Mouse (Mus musculus) left cerebral cortex, postnatal 25 days (tissue): Measurements from ENCODE around the gene Ttc13. TPM values are rescaled to one million over a fixed set of nuclear protein-coding genes. Genes with fewer than 3 reads are reported as not detected.

Source experiments
- DNase-seq, 2 experiments: peaks; one replicate each; pipeline ENCODE4 v3.0.0; 2022; ENCODE audit warnings: low spot score in 2 of 2, mixed read lengths in 1 of 2
- intact Hi-C: fragments of 180-260 bp; cut with DNase I; formaldehyde crosslinking; loops from one replicate; pipeline ENCODE4 v1.15.1; 2025
- total RNA-seq, 2 experiments: library from RNA; stranded (reverse); gene quantifications; 2 replicates each; pipeline ENCODE4 v1.2.3; 2021

Gene Ttc13
- total RNA-seq, 2 experiments from 2014 or later: 39.1 to 46.4 TPM

DNA sequence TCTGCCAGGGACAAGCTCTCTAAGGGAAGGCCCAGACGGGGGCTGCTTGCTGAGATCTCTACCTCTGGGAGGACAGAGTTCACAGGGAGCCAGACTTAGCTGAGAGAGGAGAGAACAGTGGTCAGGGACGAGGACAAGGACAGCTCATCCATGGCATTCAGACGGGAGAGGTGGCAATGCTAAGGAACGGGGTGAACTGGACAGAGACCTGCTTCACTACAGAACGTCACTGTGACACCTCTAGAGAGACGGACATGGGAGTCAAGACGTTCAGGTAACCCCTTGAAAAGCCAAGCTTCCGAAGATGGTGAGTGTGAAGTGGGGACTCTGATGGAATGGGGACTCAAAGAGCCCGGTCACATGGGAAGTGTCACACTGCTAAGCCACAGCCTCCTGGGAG, 95.5 kb downstream of the Ttc13 start:
- intact Hi-C loops: no loop called here
- no peak for DNase-seq

Other genes starting within 250 kb of the Ttc13 start
- 10 to 100 TPM; 37.0 to 39.3 TPM for gene Cog2, start 201.2 kb downstream of the Ttc13 start, total RNA-seq
- 10 to 100 TPM; 21.5 to 23.9 TPM for gene Agt, start 152.3 kb downstream of the Ttc13 start, total RNA-seq
- gene Capn9, start 145.9 kb downstream of the Ttc13 start, total RNA-seq: under 1 TPM in 1 of 2 experiments, not detected in 1; 0.21 TPM
- 10 to 100 TPM; 50.5 to 55.8 TPM for gene 2310022B05Rik, start 58.6 kb downstream of the Ttc13 start, total RNA-seq
- 10 to 100 TPM; 11.1 to 11.4 TPM for gene Arv1, start 156 bp upstream of the Ttc13 start, total RNA-seq
- under 1 TPM in 1 of 2 experiments, not detected in 1; 0.25 TPM for gene Fam89a, start 29.8 kb upstream of the Ttc13 start, total RNA-seq
- gene Trim67, start 71.1 kb upstream of the Ttc13 start, total RNA-seq: 1 to 10 TPM; 2.2 to 2.4 TPM
- gene Gnpat, start 141.1 kb upstream of the Ttc13 start, total RNA-seq: 10 to 100 TPM; 49.6 to 55.2 TPM
- gene 2810004N23Rik, start 141.1 kb upstream of the Ttc13 start, total RNA-seq: 10 to 100 TPM; 20.3 to 21.6 TPM
- 10 to 100 TPM; 36.2 to 38.9 TPM for gene Exoc8, start 175.7 kb upstream of the Ttc13 start, total RNA-seq
- gene Sprtn, start 175.9 kb upstream of the Ttc13 start, total RNA-seq: 10 to 100 TPM; 12.7 to 12.9 TPM
- gene Egln1, start 227.3 kb upstream of the Ttc13 start, total RNA-seq: 10 to 100 TPM; 67.3 to 67.5 TPM